Mouse (Mus musculus) testis, adult 2 months (tissue): ENCODE measurements around the gene Pitx2. TPM values are rescaled to one million over a fixed set of nuclear protein-coding genes. Genes with fewer than 3 reads are reported as not detected.

Experiments
- H3K27ac ChIP-seq: fragments of 200-500 bp; 2 replicates; pipeline ENCODE4 v1.5.1; 2012; ENCODE audit warnings: low read depth, low read length; ENCODE audit not compliant: control insufficient read depth, insufficient read depth
- H3K27me3 ChIP-seq: fragments of 200-500 bp; 2 replicates; pipeline ENCODE4 v1.6.1; 2012; ENCODE audit warnings: mild to moderate bottlenecking, low read length, moderate library complexity; ENCODE audit not compliant: control insufficient read depth, insufficient read depth
- H3K36me3 ChIP-seq: fragments of 200-500 bp; 2 replicates; pipeline ENCODE4 v1.6.1; 2012; ENCODE audit warnings: mild to moderate bottlenecking, low read length; ENCODE audit not compliant: control insufficient read depth, insufficient read depth
- H3K4me1 ChIP-seq: fragments of 200-500 bp; 2 replicates; pipeline ENCODE4 v1.6.1; 2012; ENCODE audit warnings: low read length; ENCODE audit not compliant: control insufficient read depth, insufficient read depth
- H3K4me3 ChIP-seq: fragments of 200-500 bp; 2 replicates; pipeline ENCODE4 v1.5.1; 2012; ENCODE audit warnings: low read depth, mild to moderate bottlenecking, low read length, moderate library complexity, mixed read lengths; ENCODE audit not compliant: control insufficient read depth
- CTCF ChIP-seq: fragments of 200-500 bp; IDR thresholded peaks from 2 replicates; pipeline ENCODE4 v1.5.1; 2012; ENCODE audit warnings: low read depth, mild to moderate bottlenecking, inconsistent platforms, low read length, moderate library complexity; ENCODE audit not compliant: control insufficient read depth, insufficient read depth, insufficient replicate concordance
- POLR2A ChIP-seq: fragments of 200-500 bp; IDR thresholded peaks from 2 replicates; pipeline ENCODE4 v1.6.1; 2012; ENCODE audit warnings: low read depth, mild to moderate bottlenecking, inconsistent platforms, low read length, moderate library complexity; ENCODE audit not compliant: control insufficient read depth
- polyA plus RNA-seq: library from polyadenylated mRNA; depleted of rRNA; stranded (reverse); fragments of >200 nt; gene quantifications from 2 replicates; pipeline ENCODE4 v1.2.3, GENCODE M21; 2012

Gene Pitx2
- polyA plus RNA-seq, 1 experiment: 6.6 TPM

GRCm38 (mm10) chr3:129166684-129167083 is 33.0 kb upstream of the Pitx2 start:
- H3K4me1 ChIP-seq: no peaks in the 10 kb centered on the region
- TF ChIP-seq CTCF: no peak
- TF ChIP-seq POLR2A: no peak
- H3K36me3 ChIP-seq: no peaks in the 10 kb centered on the region
- no peaks in the 10 kb centered on the region for H3K27me3 ChIP-seq
- no peak overlapping the region for H3K27ac ChIP-seq
- H3K4me3 ChIP-seq: no peak overlapping the region

GRCm38 (mm10) chr3:129170416-129170815 is 29.3 kb upstream of the Pitx2 start:
- TF ChIP-seq POLR2A: no peak
- TF ChIP-seq CTCF: no peak
- Histone ChIP-seq H3K27me3 (no peaks in the 10 kb centered on the region), H3K4me3 (no peak overlapping the region), H3K36me3 (no peaks in the 10 kb centered on the region), H3K4me1 (no peaks in the 10 kb centered on the region), H3K27ac (no peak overlapping the region)

DNA sequence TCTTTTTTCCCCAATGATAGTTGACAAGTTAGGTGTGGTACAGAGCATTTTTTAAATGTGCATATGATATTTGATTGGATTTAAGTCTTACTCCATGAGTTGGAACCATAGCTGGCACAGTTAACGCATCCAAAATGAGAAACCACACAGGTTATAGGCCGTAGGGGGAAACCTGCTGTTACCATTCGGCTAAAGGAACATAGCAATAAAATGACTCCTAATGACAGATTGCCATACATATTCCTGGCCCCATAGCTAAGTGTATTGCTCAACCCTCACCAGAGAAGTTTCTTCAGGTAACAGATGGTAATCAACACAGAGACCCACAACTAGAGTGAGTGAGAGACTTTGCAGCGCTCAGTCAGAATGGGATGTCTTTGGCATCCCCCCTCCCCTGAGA is 27.9 kb upstream of the Pitx2 start:
- H3K27ac ChIP-seq: no peak overlapping the region
- H3K4me1 ChIP-seq: no peaks in the 10 kb centered on the region
- no peak for TF ChIP-seq POLR2A
- TF ChIP-seq CTCF: no peak
- no peaks in the 10 kb centered on the region for H3K36me3 ChIP-seq
- no peak overlapping the region for H3K4me3 ChIP-seq
- H3K27me3 ChIP-seq: no peaks in the 10 kb centered on the region

DNA sequence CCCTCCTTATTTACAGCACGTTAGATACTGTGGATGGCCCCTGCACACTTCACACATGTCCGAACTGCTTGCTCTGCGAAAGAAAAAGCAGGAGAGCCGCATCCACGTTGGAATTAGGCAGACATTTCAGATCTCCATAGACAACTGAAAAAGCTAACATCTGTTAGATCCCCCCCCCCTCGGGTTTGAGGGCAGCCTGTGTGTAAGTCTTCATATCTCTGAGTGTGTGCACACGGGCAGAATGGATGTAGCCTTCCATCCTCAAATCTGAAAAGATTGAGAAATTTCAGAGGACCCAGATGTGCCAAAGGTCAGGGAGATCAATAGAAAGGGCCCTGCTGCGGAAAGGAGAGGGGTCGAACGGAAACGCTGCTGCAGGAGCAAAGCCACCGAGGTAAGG is 5.2 kb upstream of the Pitx2 start:
- Histone ChIP-seq H3K36me3 (no peaks in the 10 kb centered on the region), H3K27ac (no peak overlapping the region), H3K4me1 (peaks cover 8% of the 10 kb centered on the region), H3K4me3 (no peak overlapping the region), H3K27me3 (peaks cover 13% of the 10 kb centered on the region)
- TF ChIP-seq POLR2A (no peak), CTCF (no peak)

GRCm38 (mm10) chr3:129195036-129195435 is 4.6 kb upstream of the Pitx2 start:
- Histone ChIP-seq H3K4me3 (no peak overlapping the region), H3K27me3 (peaks cover 13% of the 10 kb centered on the region)
- TF ChIP-seq CTCF (no peak), POLR2A (no peak)

GRCm38 (mm10) chr3:129195816-129196549 is 3.7 kb upstream of the Pitx2 start:
- Histone ChIP-seq H3K4me3 (no peak overlapping the region), H3K27me3 (peaks cover 13% of the 10 kb centered on the region), H3K27ac (no peak overlapping the region), H3K4me1 (peaks cover 16% of the 10 kb centered on the region), H3K36me3 (no peaks in the 10 kb centered on the region)
- TF ChIP-seq CTCF (no peak), POLR2A (no peak)

More at GRCm38 (mm10) chr3:129195036-129195435, 4.6 kb upstream of the Pitx2 start:
- Histone ChIP-seq H3K36me3 (no peaks in the 10 kb centered on the region), H3K27ac (no peak overlapping the region), H3K4me1 (peaks cover 14% of the 10 kb centered on the region)

GRCm38 (mm10) chr3:129196550-129196919 is 3.1 kb upstream of the Pitx2 start:
- Histone ChIP-seq H3K27me3 (peaks cover 13% of the 10 kb centered on the region), H3K4me1 (peaks cover 16% of the 10 kb centered on the region), H3K4me3 (no peak overlapping the region), H3K27ac (no peak overlapping the region), H3K36me3 (no peaks in the 10 kb centered on the region)
- TF ChIP-seq CTCF: no peak
- no peak for TF ChIP-seq POLR2A
